Mouse (Mus musculus) kidney, embryonic 16.5 days (tissue): ENCODE data around the gene Mitd1. TPM values are rescaled to one million over a fixed set of nuclear protein-coding genes. Genes with fewer than 3 reads are reported as not detected.

ENCODE experiments used
- ATAC-seq: fragments of 200-750 bp; cut with Nextera tagmentation; 2 replicates; pipeline ENCODE4 v1.8.0; 2017; ENCODE audit warnings: moderate TSS enrichment; ENCODE audit not compliant: low FRiP score, low TSS enrichment
- H3K27ac ChIP-seq: fragments of 300-500 bp; sonication (generic); 2 replicates; pipeline ENCODE4 v1.5.1; 2014; ENCODE audit warnings: low read length
- H3K27me3 ChIP-seq: fragments of 300-500 bp; sonication (generic); 2 replicates; pipeline ENCODE4 v1.6.1; 2014; ENCODE audit warnings: low read length, control low read depth, mixed read lengths; ENCODE audit not compliant: insufficient read depth
- H3K36me3 ChIP-seq: fragments of 300-500 bp; sonication (generic); 2 replicates; pipeline ENCODE4 v1.6.1; 2014; ENCODE audit warnings: low read length, control low read depth, mixed read lengths; ENCODE audit not compliant: insufficient read depth
- H3K4me1 ChIP-seq: fragments of 300-500 bp; sonication (generic); 2 replicates; pipeline ENCODE4 v1.6.1; 2014; ENCODE audit warnings: low read length, control low read depth, mixed read lengths; ENCODE audit not compliant: insufficient read depth
- H3K4me2 ChIP-seq: fragments of 300-500 bp; sonication (generic); replicated peaks from 2 replicates; pipeline ENCODE4 v1.6.1; 2014; ENCODE audit warnings: low read depth, low read length
- H3K4me3 ChIP-seq: fragments of 300-500 bp; sonication (generic); 2 replicates; pipeline ENCODE4 v1.5.1; 2014; ENCODE audit warnings: mild to moderate bottlenecking, low read length
- H3K9ac ChIP-seq: fragments of 300-500 bp; sonication (generic); replicated peaks from 2 replicates; pipeline ENCODE4 v1.6.1; 2014; ENCODE audit warnings: low read length
- H3K9me3 ChIP-seq: fragments of 300-500 bp; sonication (generic); 2 replicates; pipeline ENCODE4 v1.6.1; 2016; ENCODE audit warnings: low read length, control low read depth
- WGBS: fragments of 180-500 bp; shearing (Covaris S2); extraction: QIAGEN DNeasy Blood & Tissue Kit; methylation state at CpG from one replicate; pipeline ENCODE4 v1.1.7; 2014; 5-methylcytosine and 5-hydroxymethylcytosine counted together
- polyA plus RNA-seq: library from polyadenylated mRNA; unstranded; fragments of >200 nt; fragmentation: Nextera tagmentation; extraction: Ambion mirVana; gene quantifications from 2 replicates; pipeline ENCODE4 v1.2.1, GENCODE M21; 2015

Gene Mitd1
- 23.9 and 27.4 TPM in 2 replicates for polyA plus RNA-seq

DNA sequence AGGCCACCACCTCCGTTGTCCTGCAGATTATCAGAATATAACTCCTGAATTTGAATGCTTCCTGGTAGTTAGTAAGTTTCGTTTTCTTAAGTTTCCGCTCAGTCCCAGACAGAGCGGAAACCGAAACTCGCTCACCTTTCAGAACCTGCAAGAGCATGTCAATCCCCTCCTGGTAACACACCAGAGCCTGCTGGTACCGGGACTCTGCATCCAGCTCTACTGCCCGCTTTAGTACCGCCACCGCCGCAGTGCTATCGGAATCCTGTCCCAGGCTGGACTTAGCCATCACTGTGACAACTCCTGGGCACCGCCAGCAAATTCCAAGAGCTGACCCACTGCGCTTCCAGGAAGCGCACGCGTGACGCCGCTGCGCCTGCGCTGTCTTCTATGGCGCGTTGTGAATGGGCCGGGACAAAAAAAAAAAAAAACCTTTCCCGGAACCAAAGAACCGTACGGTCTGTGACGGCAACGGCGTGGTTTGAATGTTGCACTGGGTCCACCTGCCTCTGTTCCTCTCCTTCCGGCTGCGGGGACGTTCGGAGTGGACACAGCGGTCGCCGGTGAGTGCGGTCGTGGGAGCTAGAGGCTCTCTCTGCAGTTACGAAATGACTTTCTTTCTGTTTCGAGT, at the start of gene Mitd1, which contains the start of gene Mrpl30:
Mitd1 (minus strand) TSS at position 387 of the 628 bp plus-strand sequence.
Mrpl30 (plus strand) TSS at position 453 of the 628 bp plus-strand sequence.
- WGBS, result under 1% methylated on average over 41 of the region's 41 CpGs
- ATAC-seq, result peak; percentile 92
- H3K27ac ChIP-seq, result peak within 1 kb of the TSS; percentile 78

GRCm38 (mm10) chr1:37931806-37932205, 41.6 kb upstream of the Mitd1 start:
- ATAC-seq, result no peak
- Histone ChIP-seq H3K4me3 (no peak overlapping the region), H3K36me3 (no peaks in the 10 kb centered on the region), H3K9me3 (no peaks in the 10 kb centered on the region), H3K27ac (no peak overlapping the region), H3K9ac (no peak overlapping the region), H3K27me3 (no peaks in the 10 kb centered on the region), H3K4me1 (no peaks in the 10 kb centered on the region), H3K4me2 (no peak overlapping the region)
- WGBS, result 19% methylated on average over 3 of the region's 3 CpGs

More for the DNA sequence above, at the start of gene Mitd1, which contains the start of gene Mrpl30:
- Histone ChIP-seq H3K27me3 (no peaks in the 10 kb centered on the region), H3K4me3 (peak within 1 kb of the TSS; percentile 85), H3K36me3 (peaks cover 12% of the 10 kb centered on the region; the same call in 1 of the 2 replicates), H3K9me3 (no peaks in the 10 kb centered on the region), H3K4me2 (peak within 1 kb of the TSS; percentile 63), H3K9ac (peak within 1 kb of the TSS; percentile 80), H3K4me1 (peaks cover 11% of the 10 kb centered on the region)

DNA sequence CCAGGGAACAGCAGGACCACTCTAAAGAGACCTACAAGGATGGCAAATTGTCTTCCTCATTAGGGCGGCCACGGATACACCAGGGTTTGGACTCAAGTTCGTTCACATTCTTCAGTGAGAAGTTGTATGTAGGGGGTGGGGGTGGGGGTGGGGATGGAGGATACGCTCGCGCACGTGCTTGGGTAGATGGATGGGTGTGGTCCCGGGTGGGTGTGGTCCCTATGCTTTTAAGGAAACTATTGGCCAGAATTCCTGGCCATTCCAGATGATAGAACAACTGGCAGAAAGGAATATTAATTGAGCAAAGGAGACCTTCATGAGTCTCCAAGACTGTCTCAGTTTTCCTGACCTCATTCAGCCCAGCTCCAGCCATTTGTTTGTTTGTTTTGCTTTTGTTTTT, 35.8 kb upstream of the Mitd1 start:
- no peak for ATAC-seq
- H3K9ac ChIP-seq, result no peak overlapping the region
- no peaks in the 10 kb centered on the region for H3K36me3 ChIP-seq
- H3K27ac ChIP-seq, result no peak overlapping the region
- H3K4me1 ChIP-seq, result peaks cover 8% of the 10 kb centered on the region; the same call in 1 of the 2 replicates
- WGBS, result 80% methylated on average over 8 of the region's 8 CpGs
- no peak overlapping the region for H3K4me2 ChIP-seq
- no peaks in the 10 kb centered on the region for H3K27me3 ChIP-seq
- no peaks in the 10 kb centered on the region for H3K9me3 ChIP-seq
- no peak overlapping the region for H3K4me3 ChIP-seq

- ATAC-seq, result no peak
- 41% methylated on average over 8 of the region's 8 CpGs for WGBS
Observed at GRCm38 (mm10) chr1:37922536-37922935, 32.3 kb upstream of the Mitd1 start.

GRCm38 (mm10) chr1:37918096-37918495, 27.9 kb upstream of the Mitd1 start:
- Histone ChIP-seq H3K27me3 (0 out of 2 replicates have a peak, but pooled peaks cover 3% of the 10 kb centered on the region), H3K4me1 (peaks cover 8% of the 10 kb centered on the region; the same call in 1 of the 2 replicates), H3K4me2 (no peak overlapping the region), H3K27ac (no peak overlapping the region), H3K36me3 (no peaks in the 10 kb centered on the region), H3K9me3 (no peaks in the 10 kb centered on the region), H3K9ac (no peak overlapping the region), H3K4me3 (no peak overlapping the region)
- 63% methylated on average over 6 of the region's 6 CpGs for WGBS
- no peak for ATAC-seq

More at GRCm38 (mm10) chr1:37922536-37922935, 32.3 kb upstream of the Mitd1 start:
- Histone ChIP-seq H3K4me2 (no peak overlapping the region), H3K27ac (no peak overlapping the region), H3K36me3 (no peaks in the 10 kb centered on the region), H3K9me3 (no peaks in the 10 kb centered on the region), H3K9ac (no peak overlapping the region), H3K27me3 (no peaks in the 10 kb centered on the region), H3K4me3 (no peak overlapping the region), H3K4me1 (peaks cover 8% of the 10 kb centered on the region; the same call in 1 of the 2 replicates)

DNA sequence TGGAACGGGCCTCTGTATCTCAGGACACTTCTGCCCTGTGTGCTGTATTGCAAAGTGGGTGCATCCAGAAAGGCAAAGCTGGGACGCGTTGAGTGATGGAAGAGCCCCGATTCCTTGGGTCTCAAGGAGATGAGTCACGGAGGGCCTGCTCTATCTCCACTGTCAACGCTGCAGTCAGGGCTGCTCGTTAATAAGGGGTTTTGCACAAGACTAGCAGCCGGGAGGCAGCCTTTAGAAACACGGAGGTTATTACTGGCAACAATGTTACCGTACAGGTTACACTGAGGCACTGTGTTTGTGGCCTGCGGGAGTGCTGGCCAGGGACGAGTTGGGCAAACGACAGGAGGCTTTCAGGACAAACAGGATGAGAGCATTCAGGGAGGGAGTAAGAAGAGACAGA, 27.5 kb upstream of the Mitd1 start:
- 68% methylated on average over 13 of the region's 13 CpGs for WGBS
- Histone ChIP-seq H3K36me3 (no peaks in the 10 kb centered on the region), H3K4me2 (no peak overlapping the region), H3K9ac (no peak overlapping the region), H3K4me1 (peaks cover 4% of the 10 kb centered on the region; the same call in 1 of the 2 replicates), H3K27me3 (0 out of 2 replicates have a peak, but pooled peaks cover 3% of the 10 kb centered on the region), H3K9me3 (no peaks in the 10 kb centered on the region), H3K27ac (no peak overlapping the region), H3K4me3 (no peak overlapping the region)
- ATAC-seq, result no peak

GRCm38 (mm10) chr1:37916393-37916792, 26.2 kb upstream of the Mitd1 start, which contains the start of gene Lyg2:
Gene Lyg2, minus strand, starts transcription at chr1:37916493.
- H3K9me3 ChIP-seq, result no peaks in the 10 kb centered on the region
- H3K27ac ChIP-seq, result no peak within 1 kb of the TSS
- H3K4me2 ChIP-seq, result no peak within 1 kb of the TSS
- no peaks in the 10 kb centered on the region for H3K36me3 ChIP-seq
- no peaks in the 10 kb centered on the region for H3K4me1 ChIP-seq
- H3K9ac ChIP-seq, result no peak within 1 kb of the TSS
- H3K27me3 ChIP-seq, result 0 out of 2 replicates have a peak, but pooled peaks cover 3% of the 10 kb centered on the region
- no peak within 1 kb of the TSS for H3K4me3 ChIP-seq
- 74% methylated on average over 5 of the region's 5 CpGs for WGBS
- no peak for ATAC-seq

- H3K4me3 ChIP-seq, result no peak overlapping the region
- H3K27me3 ChIP-seq, result 0 out of 2 replicates have a peak, but pooled peaks cover 3% of the 10 kb centered on the region
- H3K9me3 ChIP-seq, result no peaks in the 10 kb centered on the region
- no peaks in the 10 kb centered on the region for H3K36me3 ChIP-seq
- no peak for ATAC-seq
- no peak overlapping the region for H3K27ac ChIP-seq
- no peak overlapping the region for H3K9ac ChIP-seq
- WGBS, result 83% methylated on average over 2 of the region's 2 CpGs
- H3K4me1 ChIP-seq, result no peaks in the 10 kb centered on the region
- H3K4me2 ChIP-seq, result no peak overlapping the region
Observed at GRCm38 (mm10) chr1:37912751-37913150, 22.5 kb upstream of the Mitd1 start.

- no peak overlapping the region for H3K4me2 ChIP-seq
- no peak overlapping the region for H3K27ac ChIP-seq
- no peaks in the 10 kb centered on the region for H3K27me3 ChIP-seq
- peaks cover 15% of the 10 kb centered on the region for H3K36me3 ChIP-seq
- no peaks in the 10 kb centered on the region for H3K4me1 ChIP-seq
- H3K9ac ChIP-seq, result no peak overlapping the region
- H3K9me3 ChIP-seq, result no peaks in the 10 kb centered on the region
- no peak for ATAC-seq
- 28% methylated on average over 6 of the region's 6 CpGs for WGBS
- H3K4me3 ChIP-seq, result no peak overlapping the region
Observed at GRCm38 (mm10) chr1:37903178-37903577, 13.0 kb upstream of the Mitd1 start.

DNA sequence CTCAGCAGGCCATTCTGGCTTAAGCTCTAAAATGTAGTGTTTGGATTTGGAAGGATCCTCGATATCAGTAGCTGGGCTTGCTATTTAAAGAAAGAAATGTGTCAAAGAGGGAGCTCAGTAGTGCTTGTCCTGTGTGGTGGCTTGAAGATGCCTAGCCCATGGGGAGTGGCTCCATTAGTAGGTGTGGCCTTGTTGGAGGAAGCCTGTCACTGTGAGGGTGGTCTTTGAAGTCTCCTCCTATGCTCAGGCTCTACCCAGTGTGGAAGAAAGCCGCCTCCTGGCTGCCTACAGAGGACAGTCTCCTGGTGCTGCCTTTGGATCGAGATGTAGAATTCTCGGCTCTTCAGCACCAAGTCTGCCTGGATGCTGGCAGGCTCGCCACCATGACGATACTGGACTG, 10.1 kb upstream of the Mitd1 start:
- WGBS, result 58% methylated on average over 6 of the region's 6 CpGs
- no peaks in the 10 kb centered on the region for H3K9me3 ChIP-seq
- 0 out of 2 replicates have a peak, but pooled peaks have one; percentile 39 for ATAC-seq

More for the DNA sequence above, 10.1 kb upstream of the Mitd1 start:
- no peaks in the 10 kb centered on the region for H3K27me3 ChIP-seq
- H3K4me2 ChIP-seq, result no peak overlapping the region
- H3K27ac ChIP-seq, result no peak overlapping the region
- peaks cover 32% of the 10 kb centered on the region for H3K36me3 ChIP-seq
- no peaks in the 10 kb centered on the region for H3K4me1 ChIP-seq
- H3K4me3 ChIP-seq, result no peak overlapping the region
- no peak overlapping the region for H3K9ac ChIP-seq
